Mouse (Mus musculus) brain, embryonic 14.5 days (tissue): Measurements from ENCODE around the gene Gcnt1. TPM values are rescaled to one million over a fixed set of nuclear protein-coding genes. Genes with fewer than 3 reads are reported as not detected.

ENCODE experiments used
- DNase-seq: peaks from one replicate; pipeline ENCODE4 v3.0.0-alpha.2; 2011; ENCODE audit warnings: low read depth
- CTCF ChIP-seq: fragments of 200-500 bp; IDR thresholded peaks from 2 replicates; pipeline ENCODE4 v1.5.1; 2012; ENCODE audit warnings: inconsistent platforms, mild to moderate bottlenecking, moderate library complexity, borderline replicate concordance; ENCODE audit not compliant: insufficient read depth, insufficient read length; ENCODE audit errors: extremely low read depth
- POLR2A ChIP-seq: fragments of 200-500 bp; IDR thresholded peaks from 2 replicates; pipeline ENCODE4 v1.6.1; 2012; ENCODE audit warnings: mild to moderate bottlenecking, inconsistent platforms, borderline replicate concordance; ENCODE audit not compliant: poor library complexity, insufficient read depth, insufficient read length, severe bottlenecking; ENCODE audit errors: extremely low read depth
- polyA plus RNA-seq: library from polyadenylated mRNA; depleted of rRNA; stranded (reverse); fragments of >200 nt; gene quantifications from 2 replicates; pipeline ENCODE4 v1.2.3, GENCODE M21; 2012

Gene Gcnt1
- polyA plus RNA-seq, 1 experiment = 0.97 TPM

DNA sequence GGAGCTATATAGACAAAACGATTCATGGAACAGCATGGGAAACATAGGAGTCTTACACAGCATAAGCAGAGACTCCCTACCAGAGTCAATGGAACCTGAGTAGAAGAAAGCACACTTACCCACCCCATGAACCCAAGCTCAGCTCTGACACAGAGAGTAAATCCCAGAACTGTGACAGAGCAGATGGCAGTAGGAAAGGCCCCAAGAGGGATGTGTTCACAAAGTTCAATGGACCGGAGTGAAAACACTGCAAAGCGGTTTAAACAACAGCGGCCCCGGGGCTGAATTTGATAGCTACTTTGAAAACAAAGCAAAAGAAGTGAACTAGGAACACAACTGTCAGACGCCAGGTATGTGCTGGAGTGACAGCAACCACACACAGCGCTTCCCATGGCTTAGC lies 36.0 kb downstream of the Gcnt1 start:
- peak; percentile 9 for DNase-seq
- TF ChIP-seq POLR2A (no peak), CTCF (no peak)

DNA sequence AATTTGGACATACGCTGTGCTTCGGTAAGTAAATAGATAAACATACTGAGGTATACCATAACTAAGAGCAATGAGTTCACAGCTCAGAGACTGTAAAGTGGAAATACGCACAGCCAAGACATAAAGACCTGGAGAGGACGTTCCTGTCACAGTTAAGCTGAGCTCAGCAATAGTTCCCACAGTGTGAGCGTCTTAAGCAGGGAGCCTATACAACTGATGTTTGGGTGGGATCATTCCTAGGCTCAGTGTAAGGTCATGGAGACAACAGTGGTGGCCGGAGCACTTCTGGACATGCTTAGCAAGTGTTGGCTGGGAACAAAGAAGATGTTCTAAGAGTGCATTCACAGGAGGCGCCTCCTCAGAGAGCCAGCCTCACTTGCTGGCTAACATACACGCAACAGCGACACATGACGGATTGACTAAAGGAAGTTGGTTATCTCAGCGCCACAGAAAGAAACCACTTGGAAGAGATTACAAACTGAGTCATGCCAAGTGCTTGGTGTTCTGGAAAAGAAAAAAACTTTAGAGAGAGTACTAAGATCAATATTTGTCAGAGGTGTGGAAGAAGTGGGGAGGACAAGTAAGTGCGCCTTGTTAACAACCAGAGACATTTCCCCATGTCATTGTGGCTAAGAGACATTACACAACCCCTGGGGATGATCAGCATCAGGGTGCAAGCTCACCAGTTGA lies 37.9 kb downstream of the Gcnt1 start:
- TF ChIP-seq CTCF (no peak), POLR2A (no peak)
- no peak for DNase-seq

GRCm38 (mm10) chr19:17333043-17333442 lies 39.6 kb downstream of the Gcnt1 start:
- no peak for TF ChIP-seq CTCF
- no peak for TF ChIP-seq POLR2A
- DNase-seq = peak; percentile 75

GRCm38 (mm10) chr19:17328916-17329315 lies 43.7 kb downstream of the Gcnt1 start:
- DNase-seq = no peak
- TF ChIP-seq CTCF = no peak
- TF ChIP-seq POLR2A = no peak

GRCm38 (mm10) chr19:17327881-17328404 lies 44.7 kb downstream of the Gcnt1 start:
- DNase-seq = no peak
- no peak for TF ChIP-seq POLR2A

GRCm38 (mm10) chr19:17323689-17324241 lies 48.9 kb downstream of the Gcnt1 start:
- no peak for TF ChIP-seq CTCF
- no peak for TF ChIP-seq POLR2A
- no peak for DNase-seq

DNA sequence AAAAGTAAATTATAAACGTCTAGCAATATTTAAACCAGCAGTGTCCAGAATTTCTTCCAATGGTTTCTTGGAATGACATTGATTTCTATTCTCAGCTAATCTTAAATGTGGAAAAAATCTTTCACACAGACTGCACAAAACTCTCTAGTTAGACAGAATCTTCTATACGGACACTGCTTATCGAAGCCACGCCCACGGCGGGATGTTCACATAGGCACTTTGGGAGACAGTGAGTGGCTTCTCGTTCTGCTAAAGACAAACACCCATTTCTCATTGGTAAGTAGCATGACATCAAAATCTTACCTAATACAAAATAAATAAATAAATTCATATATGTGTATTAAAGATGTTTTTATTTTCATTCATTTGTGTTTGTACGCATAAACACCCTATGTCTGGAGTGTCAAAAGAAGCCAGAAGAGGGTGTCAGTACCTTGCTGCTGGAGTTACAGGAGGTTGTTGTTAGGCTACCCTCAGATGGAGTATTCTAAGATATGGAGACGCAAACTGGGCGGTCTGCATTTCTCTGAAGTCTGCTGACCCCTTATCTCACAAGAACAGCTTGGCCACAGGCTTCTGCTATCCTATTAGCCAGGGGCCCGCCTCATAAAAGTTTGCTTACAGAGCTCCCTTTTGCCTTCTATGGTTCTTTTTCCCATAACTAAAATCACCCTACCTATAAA lies 49.5 kb downstream of the Gcnt1 start:
- no peak for DNase-seq
- TF ChIP-seq CTCF (no peak), POLR2A (no peak)

GRCm38 (mm10) chr19:17319770-17320169 lies 52.9 kb downstream of the Gcnt1 start:
- DNase-seq = no peak
- TF ChIP-seq POLR2A (no peak), CTCF (no peak)

DNA sequence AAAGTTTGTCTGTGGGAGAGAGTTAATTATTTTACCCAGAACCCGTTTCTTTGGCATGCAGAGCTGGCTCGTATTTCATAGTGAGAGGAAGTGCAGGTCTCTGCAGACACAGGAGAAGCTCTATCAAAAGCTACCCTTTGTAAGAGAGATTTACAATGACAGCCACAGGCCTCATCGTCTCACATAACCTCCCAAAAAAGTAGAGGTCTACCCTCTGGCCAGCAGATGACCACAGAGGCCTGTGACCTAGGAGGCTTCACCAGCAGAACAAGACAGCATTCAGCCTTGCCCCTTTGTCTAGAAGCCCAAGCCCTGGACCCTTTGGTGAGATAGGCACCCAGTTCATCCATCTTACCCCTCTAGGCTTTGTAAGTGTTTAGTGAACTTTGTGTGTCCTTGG lies 53.9 kb downstream of the Gcnt1 start:
- no peak for DNase-seq
- TF ChIP-seq POLR2A = no peak
- no peak for TF ChIP-seq CTCF

DNA sequence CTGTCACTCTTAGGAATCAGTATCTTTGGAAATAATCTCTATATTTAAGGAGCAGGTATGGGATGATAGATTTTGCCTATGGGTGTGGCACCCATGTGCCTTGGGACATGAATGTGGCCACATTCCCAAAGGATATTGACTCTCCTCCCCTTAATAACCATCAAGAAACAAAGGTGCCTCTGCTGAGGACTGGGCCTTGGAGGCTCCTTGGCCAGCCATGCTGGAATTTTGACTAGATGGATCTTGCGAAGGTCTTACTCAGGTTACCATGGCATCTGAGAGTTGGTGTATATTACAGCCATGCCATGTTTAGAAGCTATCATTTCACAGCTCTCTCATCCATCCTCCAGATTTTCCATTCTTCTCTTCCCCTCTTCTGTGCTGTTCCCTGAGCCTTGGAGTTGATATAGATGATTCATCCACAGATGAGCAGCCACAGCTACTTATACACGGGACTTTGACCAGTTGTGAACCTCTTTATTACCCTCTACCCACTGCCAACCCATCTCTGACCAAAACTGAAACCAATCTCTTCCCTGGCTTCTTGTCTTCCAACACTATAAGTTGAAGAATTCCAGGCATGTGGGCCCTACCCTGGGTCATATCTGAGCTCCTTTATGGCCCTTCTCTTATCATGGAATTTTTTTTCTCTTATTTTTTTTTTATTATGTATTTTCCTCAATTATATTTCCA lies 56.2 kb downstream of the Gcnt1 start:
- TF ChIP-seq CTCF (no peak), POLR2A (no peak)
- DNase-seq = no peak

DNA sequence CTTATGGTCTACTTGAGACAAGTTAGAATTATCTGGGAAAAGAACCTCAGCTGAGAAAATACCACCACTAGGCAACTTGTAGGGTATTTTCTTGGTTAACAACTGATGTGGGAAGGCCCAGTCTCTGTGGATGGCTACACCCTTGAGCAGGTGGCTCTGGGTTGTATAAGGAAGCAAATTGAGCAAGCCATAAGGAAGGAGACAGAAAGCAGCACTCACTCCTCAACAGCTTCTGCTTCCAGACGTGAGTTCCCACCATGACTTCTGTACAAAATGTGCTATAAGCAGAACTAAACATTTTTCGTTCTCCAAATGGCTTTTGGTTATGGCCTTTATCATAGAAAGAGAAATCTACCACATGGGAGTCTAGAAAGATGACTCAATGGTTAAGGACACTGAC lies 58.2 kb downstream of the Gcnt1 start:
- TF ChIP-seq CTCF = no peak
- no peak for TF ChIP-seq POLR2A
- DNase-seq = no peak

GRCm38 (mm10) chr19:17313766-17314165 lies 58.9 kb downstream of the Gcnt1 start:
- TF ChIP-seq CTCF = no peak
- no peak for TF ChIP-seq POLR2A
- no peak for DNase-seq

GRCm38 (mm10) chr19:17312671-17313180 lies 59.9 kb downstream of the Gcnt1 start:
- DNase-seq = no peak
- no peak for TF ChIP-seq CTCF
- TF ChIP-seq POLR2A = no peak
